Mouse (Mus musculus): ENCODE measurements around the gene Trp53bp1.

Gene Trp53bp1

DNA sequence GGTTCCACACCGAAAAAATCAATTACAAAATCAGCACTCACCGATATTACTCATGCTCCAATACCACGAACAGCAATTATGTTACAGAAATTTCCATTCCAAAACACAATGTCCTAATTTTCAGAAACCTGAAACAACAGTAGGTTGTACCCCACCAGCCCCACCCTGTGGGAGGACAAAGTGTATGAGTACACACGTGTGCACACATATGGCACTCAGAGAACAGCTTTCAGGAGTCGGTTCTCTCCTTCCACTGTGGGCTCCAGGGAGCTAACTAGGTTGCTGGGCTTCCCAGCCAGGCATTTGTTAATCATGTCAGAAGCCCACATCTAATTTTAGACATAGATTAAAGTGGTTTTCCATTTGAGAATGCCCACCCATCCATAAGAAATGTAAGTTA lies 27.1 kb downstream of the Trp53bp1 start:
- no peak for DNase-seq

DNA sequence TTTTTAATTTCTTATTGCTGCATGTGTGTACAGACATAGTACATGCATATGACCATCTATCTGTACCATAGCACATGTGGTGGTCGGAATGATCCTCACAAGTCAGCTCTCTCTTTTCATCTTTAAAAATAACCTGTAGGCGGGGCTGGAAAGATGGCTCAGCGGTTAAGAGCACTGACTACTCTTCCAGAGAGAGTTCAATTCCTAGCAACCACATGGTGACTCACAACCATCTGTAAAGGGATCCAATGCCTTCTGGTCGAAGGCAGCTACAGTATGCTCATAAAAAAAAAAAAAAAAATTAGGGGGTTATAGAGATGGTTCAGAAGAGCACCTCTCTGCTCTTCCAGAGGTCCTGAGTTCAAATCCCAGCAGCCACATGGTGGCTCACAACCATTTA lies 31.8 kb downstream of the Trp53bp1 start:
- DNase-seq, result no peak

DNA sequence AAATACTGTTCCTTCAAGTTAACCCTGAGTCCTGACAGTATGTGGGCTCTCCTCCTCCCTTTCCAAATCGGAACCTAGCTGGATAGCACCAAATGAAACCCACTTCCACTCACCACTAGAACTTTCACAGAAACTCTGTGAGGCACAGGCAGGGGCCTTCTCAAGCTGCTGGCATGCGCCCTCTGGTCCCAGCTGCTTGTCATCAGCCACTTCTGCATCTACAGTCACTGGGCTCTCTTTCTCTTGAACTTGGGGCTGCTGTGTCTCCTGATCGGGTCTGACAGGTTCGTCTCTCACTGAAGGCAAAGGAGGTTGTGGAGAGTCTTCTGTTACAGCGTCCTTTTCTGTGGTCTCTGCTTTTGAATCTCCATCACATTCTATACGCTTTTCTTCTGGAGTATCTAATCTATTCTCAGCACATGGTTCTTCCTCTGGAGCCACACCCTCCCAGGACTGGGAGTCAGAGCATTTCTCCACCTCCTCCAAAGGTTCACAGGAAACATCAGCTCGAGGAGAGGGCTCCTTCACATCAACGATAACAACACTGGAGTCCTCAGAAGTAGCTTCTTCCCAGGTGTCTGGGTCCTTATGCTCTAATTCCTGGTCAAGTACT lies 35.6 kb downstream of the Trp53bp1 start:
- DNase-seq, result no peak

DNA sequence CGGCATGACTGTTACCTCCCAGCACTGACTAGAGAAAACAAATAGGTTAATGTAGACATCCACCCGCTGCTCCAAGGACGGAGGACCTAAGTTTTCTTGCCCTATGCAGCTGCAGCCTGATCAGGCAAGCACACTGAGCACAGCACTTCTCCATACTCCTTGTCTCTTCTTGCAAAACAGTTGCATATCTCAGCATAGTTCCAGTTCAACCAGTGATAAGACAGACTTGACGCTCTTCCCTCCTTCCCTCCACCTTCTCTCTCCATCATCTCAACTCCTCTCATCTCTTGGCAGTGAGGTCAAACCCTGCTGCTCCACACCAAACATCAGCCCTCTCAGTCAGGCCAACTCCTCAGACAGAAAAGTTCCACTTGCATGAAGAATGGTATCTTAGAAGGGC lies 43.1 kb downstream of the Trp53bp1 start:
- DNase-seq, result no peak

DNA sequence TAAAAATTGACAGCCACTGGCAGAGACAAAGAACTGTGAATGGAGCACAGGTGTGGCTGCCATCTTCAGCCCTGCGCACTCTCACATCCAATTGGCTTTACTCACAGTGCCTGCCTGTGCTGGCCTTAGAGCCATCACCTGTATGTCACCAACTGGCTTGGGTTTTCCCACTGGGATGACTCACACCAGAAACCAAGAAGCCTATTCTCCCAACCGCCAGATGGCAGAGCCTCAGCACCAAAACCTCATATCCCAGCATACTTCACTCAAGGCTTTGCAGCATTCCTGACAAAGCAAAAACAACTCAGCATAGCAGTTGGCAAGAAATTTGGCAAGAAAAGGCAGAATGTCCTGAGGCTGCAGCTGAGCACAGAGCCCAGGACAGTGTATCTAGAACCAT lies 48.2 kb downstream of the Trp53bp1 start:
- no peak for DNase-seq

DNA sequence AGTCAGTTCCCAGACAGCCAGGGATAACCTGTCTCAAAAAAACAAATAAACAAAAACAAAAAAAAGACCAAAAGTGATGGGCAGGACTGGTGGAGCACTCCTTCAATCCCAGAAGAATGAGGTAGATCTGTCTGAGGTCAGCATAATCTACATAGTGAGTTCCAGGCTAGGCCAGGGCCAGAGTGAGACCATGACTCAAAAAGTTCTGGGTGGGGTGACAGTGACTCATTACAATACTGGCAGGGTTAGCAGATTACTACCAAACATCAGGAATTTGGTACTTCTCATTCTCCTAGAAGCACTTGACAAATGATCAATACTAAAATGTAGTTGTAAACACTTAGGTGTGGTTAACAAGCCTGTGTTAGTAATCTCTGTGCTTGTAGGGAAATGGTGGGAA lies 51.2 kb downstream of the Trp53bp1 start:
- DNase-seq, result no peak

DNA sequence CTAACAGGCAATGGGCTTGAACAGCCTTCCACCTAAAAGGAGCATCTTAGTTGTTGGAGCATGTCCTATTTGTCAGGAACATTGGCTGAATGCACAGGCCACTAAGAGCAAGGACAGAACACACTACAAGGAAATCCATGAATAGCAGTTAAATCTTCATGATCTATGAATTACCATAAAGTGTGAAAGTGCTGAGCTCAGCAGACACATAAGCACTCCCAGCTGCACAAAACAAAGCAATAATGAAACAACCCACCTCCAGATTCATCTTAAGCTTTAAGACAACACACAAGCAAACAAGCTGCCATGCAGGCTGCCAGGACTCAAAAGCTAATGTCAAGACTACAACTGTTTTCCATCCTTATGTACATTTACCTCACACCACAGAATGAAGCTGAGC lies 52.0 kb downstream of the Trp53bp1 start:
- no peak for DNase-seq

DNA sequence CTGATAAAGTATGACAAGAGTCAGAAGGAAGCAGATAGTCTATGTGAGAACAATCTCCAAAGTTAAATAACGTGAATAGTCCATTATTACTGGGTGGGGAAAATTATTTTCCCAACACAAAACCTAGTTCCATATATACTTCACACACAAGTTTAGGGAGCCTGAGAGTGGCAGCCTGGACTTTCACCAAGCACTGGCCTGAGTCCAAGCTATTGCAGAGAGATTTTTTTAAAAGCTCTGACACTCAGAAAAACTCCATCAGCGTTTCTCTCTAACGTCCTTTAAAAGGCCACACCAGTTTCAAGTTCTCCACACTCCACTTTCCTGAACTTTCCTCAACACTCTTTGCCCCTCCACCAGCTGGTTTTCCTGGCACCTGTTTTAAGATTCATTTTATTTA lies 56.7 kb downstream of the Trp53bp1 start:
- no peak for DNase-seq

DNA sequence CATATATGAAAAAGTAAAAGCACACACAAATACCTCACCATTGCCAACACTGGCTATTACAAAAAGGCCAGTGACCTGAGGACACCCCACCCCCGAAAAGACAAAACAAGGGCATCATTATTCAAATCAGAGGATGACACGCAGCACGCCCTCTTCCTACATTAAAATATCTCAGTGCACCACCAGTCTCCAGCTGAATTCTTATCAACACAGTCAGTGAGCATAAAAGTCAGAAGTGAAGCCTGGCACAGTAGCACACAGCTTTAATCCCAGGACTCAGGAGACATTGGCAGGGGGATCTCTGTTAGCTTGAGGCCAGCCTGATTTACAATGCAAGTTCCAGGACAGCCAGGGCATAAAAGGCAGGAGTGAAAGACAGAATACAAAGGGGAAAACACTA lies 64.7 kb downstream of the Trp53bp1 start:
- no peak for DNase-seq

DNA sequence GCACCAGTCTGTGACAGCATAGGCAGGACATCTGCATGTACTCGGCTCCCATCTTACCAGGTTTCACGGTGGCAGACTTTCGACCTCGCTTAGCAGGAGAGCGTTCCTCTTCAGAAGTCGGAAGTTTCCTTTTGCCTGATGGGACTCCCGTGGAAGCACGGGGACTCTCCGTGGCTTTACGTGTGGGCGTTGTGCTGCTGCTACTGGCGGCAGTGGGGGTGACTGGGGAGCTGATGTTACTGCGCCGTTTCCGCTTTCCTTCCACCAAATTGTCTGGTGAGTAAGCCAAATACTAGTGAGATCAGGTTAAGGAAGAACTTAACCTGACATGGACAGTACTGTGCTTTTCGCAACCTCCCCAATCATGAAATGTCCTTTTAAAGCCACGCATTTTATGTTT lies 66.9 kb downstream of the Trp53bp1 start:
- DNase-seq, result no peak

DNA sequence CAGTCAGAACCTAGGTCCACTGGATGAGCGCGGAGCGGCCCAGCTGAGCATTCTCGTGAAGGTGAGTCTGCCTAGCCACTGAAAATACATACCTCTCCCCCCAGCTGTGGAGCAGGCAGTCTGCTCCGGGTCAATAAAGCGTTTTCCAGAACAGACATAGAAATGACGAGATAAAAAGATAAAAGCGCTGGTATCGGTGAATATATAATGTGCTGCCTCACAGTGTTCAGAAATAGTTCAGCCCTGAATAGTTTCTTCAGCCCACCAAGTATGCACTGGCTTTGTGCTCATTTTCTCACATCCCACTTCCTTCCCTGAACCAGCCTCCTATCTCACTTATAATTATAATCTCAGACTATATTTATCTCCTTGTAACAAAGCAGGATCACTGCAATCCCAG lies 75.7 kb downstream of the Trp53bp1 start:
- no peak for DNase-seq

DNA sequence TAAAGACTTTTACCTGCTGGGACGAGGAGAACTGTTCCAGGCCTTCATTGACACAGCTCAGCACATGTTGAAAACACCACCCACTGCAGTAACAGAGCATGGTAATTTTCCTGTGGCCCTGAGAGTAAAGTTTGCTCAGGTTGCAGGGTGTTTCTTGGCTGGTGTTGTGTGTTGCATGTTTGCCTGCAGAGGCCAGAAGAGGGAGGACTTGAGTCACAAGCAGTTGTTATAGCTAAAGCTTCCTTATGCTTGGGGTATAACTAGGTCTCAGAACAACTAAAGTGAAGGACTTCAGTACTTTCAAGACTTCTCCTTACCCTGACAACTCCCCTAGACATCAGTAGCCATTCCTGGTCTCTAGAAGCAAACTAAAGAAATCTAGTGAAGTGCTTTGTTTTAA lies 82.7 kb downstream of the Trp53bp1 start:
- DNase-seq, result no peak

DNA sequence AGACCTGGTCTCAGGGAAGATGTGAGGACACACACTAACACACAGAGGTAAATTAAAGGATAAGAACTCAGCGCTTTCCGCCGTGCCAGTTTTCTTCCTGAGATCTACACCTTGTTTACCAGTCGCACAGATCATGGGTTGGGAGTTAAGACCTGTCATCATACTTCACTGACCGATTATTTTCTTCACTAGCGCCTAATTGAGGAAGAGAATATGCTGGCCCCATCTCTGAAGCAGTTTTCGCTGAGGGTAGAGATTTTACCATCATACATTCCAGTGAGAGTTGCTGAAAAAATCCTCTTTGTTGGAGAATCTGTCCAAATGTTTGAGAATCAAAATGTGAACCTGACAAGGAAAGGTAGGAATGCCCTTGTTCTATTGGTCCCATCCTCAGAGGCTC lies 87.1 kb downstream of the Trp53bp1 start:
- no peak for DNase-seq

DNA sequence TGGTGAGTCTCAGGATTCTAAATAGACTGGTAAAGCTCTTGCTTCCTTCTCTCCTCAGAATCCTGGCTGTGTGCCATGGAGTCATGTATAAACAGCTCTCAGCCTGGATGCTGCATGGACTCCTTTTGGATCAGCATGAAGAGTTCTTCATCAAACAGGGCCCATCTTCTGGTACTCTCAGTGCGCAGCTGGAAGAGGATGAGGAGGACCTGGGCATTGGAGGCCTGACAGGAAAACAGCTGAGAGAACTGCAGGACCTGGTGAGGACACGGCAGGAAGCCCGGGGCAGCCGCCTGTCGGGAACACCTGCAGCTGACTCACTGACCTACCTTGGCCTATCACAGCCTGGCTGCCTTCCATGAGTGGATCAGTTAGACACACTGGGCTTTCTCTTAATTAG lies 87.8 kb downstream of the Trp53bp1 start:
- no peak for DNase-seq

DNA sequence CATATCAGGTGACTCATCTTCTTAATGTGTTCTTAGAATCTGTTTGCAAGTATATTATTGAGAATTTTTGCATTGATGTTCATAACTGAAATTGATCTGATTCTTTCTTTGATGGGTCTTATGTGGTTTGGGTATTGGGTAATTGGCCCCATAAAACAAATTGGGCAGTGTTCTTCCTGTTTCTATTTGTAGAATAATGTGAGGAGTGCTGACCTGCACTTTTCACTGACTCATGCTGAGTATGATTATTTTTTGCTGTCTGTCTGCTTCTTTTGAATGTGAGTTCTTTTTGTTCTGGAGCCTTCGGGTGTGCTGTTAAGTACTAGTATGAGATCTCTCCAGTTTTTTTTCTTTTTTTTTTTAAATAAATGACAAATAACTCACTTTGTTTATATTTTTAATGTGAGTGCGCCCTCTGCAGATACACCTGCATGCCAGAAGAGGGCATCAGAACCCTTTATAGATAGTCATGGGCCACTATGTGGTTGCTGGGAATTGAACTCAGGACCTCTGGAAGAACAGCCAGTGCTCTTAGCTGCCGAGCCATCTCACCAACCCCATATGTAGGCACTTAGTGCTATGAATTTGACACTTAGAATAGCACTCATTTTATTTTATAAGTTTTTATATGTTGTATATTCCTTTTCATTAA lies 92.3 kb downstream of the Trp53bp1 start:
- DNase-seq, result no peak

DNA sequence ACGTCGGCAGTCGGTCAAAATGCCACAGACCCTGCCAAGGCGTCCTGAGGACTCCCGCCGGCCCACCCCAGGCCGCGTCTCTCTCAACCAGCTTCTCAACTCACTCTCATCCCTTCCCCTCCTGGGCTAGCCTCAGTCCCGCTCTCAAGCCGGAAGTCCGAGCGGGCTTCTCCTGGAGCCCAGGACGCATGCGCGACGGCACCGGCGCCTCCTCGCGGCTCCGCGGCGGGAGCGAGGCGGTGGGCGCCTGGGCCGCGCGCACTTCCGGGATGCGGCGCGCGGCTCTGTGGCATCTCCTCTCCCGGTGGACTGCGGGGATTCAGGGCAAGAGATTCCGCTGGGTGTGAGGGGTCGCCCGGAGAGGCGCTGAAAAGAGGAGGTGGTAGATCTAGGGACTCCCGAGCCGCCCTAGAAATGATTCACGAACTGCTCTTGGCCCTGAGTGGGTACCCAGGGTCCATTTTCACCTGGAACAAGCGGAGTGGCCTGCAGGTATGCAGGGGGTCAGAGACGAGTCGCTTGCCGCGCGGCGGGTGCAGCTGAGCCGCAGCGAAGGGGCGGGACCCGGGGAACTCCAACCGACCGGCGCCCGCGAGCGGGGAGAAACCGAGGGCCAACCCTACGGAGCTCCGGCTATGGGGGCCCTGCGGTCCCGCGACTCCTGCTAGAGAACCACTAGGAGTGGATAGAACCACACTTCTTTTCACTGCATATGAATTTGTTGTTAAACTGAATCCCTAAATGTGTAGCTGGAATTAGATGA lies 100.0 kb downstream of the Trp53bp1 start, which contains the start of gene Zscan29:
Zscan29 (minus strand) TSS at position 146 of the 763 bp plus-strand sequence.
- peak; percentile 93 to 95 for DNase-seq

DNA sequence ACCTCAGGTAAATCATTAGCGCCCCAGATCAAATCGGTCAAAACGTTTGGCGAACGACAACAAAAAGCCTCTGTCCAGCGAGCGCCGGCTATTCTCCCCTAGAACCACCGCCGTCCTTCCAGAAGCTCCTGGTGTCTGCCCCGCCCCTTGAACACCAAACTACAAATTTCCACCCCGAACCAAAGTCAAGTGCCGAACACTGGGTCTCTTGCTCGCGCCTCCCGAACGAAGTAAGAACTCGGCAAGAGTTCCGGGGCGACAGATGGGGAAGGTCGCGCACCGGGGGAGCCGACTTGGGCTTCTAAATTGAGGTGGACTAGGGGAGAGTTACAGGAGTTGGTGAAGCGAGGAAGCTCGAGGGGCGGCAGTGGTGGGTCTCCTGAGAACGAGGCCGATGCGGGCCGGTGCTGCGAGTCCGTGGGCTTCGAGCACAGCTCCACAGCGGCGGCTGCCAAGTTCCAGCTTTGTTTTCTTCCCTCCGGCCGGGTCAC lies 100.7 kb downstream of the Trp53bp1 start, which contains the start of gene Tubgcp4:
Tubgcp4 (plus strand) TSS at position 174 of the 491 bp plus-strand sequence.
- DNase-seq, result no peak

DNA sequence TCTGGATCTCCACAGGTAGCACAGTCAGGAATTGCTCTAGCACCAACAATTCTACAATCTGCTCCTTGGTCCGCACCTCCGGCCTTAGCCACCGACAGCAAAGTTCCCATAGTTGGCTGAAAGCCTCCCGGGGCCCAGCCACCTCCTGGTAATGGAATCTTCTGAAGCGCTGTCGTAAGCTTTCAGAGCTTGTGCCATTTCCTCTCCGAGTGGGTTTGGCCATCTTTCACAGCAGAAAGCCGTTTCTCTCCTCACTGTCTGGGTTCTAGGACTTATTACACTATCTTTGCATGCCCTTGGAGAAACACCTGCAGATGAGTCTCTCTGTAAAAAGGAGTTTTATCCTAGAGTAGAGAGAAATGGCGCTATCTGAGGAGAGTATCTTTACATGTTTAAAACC lies 101.3 kb downstream of the Trp53bp1 start:
- peak; percentile 52 to 56 for DNase-seq

DNA sequence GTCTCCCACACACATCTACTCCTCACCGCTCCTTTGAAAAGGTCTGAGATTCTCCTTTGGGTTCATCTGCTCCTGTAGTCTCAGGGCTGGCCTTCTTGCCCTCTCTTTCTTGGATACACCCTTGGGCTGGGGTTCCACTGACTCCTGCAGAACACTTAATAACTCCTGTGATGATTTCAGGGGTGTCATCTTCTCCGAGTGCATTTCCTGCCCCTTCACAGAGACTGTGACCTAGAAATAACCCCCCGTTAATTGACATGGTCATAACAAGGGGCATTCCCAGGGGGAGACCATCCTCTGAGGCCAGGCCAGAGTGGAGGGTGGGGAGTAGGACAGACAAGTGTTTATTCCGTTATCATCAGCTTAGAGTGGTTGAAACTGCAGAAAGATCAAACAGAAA lies 102.0 kb downstream of the Trp53bp1 start:
- DNase-seq, result no peak

DNA sequence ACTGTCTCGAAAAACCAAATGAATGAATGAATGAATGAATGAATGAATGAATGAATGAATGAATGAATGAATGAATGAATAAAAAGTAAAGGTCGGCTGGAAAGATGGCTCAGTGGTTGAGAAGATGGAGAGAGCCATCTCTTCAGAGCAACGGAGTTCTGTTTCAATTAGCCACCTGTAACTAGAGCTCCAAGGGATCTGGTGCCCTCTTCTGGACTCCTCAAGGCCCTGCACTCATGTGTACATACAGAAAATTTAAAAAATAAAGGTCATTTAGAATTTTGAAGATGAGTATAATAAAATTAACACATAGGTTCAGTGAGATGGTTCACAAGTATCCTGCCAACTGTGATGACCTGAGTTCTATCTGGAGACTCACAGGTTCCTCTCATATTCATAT lies 118.1 kb downstream of the Trp53bp1 start:
- DNase-seq, result no peak

DNA sequence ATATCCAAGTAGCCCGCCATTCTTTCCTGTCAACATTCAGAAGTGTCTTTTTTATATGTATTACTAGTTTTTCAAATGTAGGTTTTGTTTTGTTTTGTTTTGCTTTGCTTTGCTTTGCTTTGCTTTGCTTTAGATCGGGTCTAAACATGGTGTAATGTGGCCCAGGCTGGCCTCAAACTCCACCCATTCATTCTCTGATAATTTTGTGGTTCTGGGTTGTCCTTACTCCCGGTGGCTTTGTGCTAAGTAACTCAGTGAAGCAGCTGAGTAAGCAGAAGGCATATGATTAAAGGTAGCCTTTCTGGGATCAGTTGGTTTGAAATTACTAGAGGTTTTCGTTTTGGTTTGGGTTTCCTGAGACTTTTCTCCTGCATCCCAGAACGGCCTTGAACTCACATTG lies 121.5 kb downstream of the Trp53bp1 start:
- no peak for DNase-seq

All from lung, postnatal 4 days (tissue).